Mouse (Mus musculus) C2C12 (cell line): ENCODE measurements around the gene Mtmr4. TPM values are rescaled to one million over a fixed set of nuclear protein-coding genes. Genes with fewer than 3 reads are reported as not detected.

Source experiments
- H3K27me3 ChIP-seq: one replicate; pipeline ENCODE4 v1.6.1; 2011; ENCODE audit not compliant: control insufficient read depth, insufficient read depth, insufficient read length
- H3K36me3 ChIP-seq: one replicate; pipeline ENCODE4 v1.6.1; 2011; ENCODE audit not compliant: control insufficient read depth, insufficient read depth
- H3K4me3 ChIP-seq: one replicate; pipeline ENCODE4 v1.5.1; 2011; ENCODE audit warnings: mild to moderate bottlenecking, control low read depth; ENCODE audit not compliant: poor library complexity, insufficient read depth, severe bottlenecking
- H3K79me2 ChIP-seq: one replicate; pipeline ENCODE4 v1.6.1; 2011; ENCODE audit not compliant: control insufficient read depth, insufficient read depth
- H3K79me3 ChIP-seq: one replicate; pipeline ENCODE4 v1.6.1; 2011; ENCODE audit warnings: low read depth, control low read depth
- H3ac ChIP-seq: one replicate; pipeline ENCODE3; 2011; ENCODE audit warnings: low read depth; ENCODE audit not compliant: control insufficient read depth, insufficient read length
- CEBPB ChIP-seq: IDR thresholded peaks from one replicate; pipeline ENCODE4 v1.6.1; 2011; ENCODE audit warnings: low read depth, mild to moderate bottlenecking, control low read depth, moderate library complexity
- CTCF ChIP-seq: IDR thresholded peaks from one replicate; pipeline ENCODE4 v1.5.1; 2011; ENCODE audit not compliant: control insufficient read depth, insufficient read depth, insufficient read length
- FOSL1 ChIP-seq: IDR thresholded peaks from one replicate; pipeline ENCODE4 v1.8.0; 2011; ENCODE audit warnings: mild to moderate bottlenecking, low read length; ENCODE audit not compliant: poor library complexity, insufficient read depth, severe bottlenecking
- MAX ChIP-seq: IDR thresholded peaks from one replicate; pipeline ENCODE4 v1.6.1; 2011; ENCODE audit warnings: mild to moderate bottlenecking, control low read depth
- MYOD1 ChIP-seq: IDR thresholded peaks from one replicate; pipeline ENCODE4 v1.6.1; 2011; ENCODE audit warnings: low read depth; ENCODE audit not compliant: control insufficient read depth, insufficient read length
- MYOG ChIP-seq: IDR thresholded peaks from one replicate; pipeline ENCODE4 v1.6.1; 2011; ENCODE audit not compliant: control insufficient read depth, insufficient read length; ENCODE audit errors: extremely low read depth
- USF1 ChIP-seq: IDR thresholded peaks from one replicate; pipeline ENCODE4 v1.6.1; 2011; ENCODE audit warnings: low read depth, mild to moderate bottlenecking, control low read depth, moderate library complexity
- polyA plus RNA-seq: library from polyadenylated mRNA; unstranded; fragments of >200 nt; fragmentation: generic; extraction: Trizol; gene quantifications from one replicate; pipeline ENCODE4 v1.2.1, GENCODE M21; 2012; ENCODE audit warnings: missing spikeins

Gene Mtmr4
- polyA plus RNA-seq, 1 experiment = 28.0 TPM

- Histone ChIP-seq H3ac (peak overlapping the region; percentile 55), H3K27me3 (no peaks in the 10 kb centered on the region), H3K36me3 (peaks cover 14% of the 10 kb centered on the region), H3K79me2 (peaks cover 42% of the 10 kb centered on the region), H3K79me3 (peaks cover 10% of the 10 kb centered on the region), H3K4me3 (peak overlapping the region; percentile 41)
- TF ChIP-seq FOSL1 = no peak
- TF ChIP-seq MYOD1 = no peak
- TF ChIP-seq USF1 = no peak
- no peak for TF ChIP-seq CEBPB
- no peak for TF ChIP-seq MAX
- no peak for TF ChIP-seq MYOG
- no peak for TF ChIP-seq CTCF
These were observed 994 bp downstream of the Mtmr4 start for GRCm38 (mm10) chr11:87592713-87593598.

- H3K79me3 ChIP-seq = peaks cover 11% of the 10 kb centered on the region
- H3K36me3 ChIP-seq = peaks cover 39% of the 10 kb centered on the region
- H3K4me3 ChIP-seq = peak overlapping the region; percentile 64
- no peak for TF ChIP-seq CEBPB
- TF ChIP-seq MAX = no peak
- no peak for TF ChIP-seq MYOD1
- TF ChIP-seq USF1 = no peak
- TF ChIP-seq FOSL1 = no peak
- TF ChIP-seq MYOG = no peak
- TF ChIP-seq CTCF = no peak
- H3ac ChIP-seq = peak overlapping the region; percentile 96
- no peaks in the 10 kb centered on the region for H3K27me3 ChIP-seq
- peaks cover 39% of the 10 kb centered on the region for H3K79me2 ChIP-seq
These were observed 3.4 kb downstream of the Mtmr4 start for GRCm38 (mm10) chr11:87595327-87595841.

- Histone ChIP-seq H3K79me3 (peaks cover 11% of the 10 kb centered on the region), H3K27me3 (no peaks in the 10 kb centered on the region), H3K79me2 (peaks cover 33% of the 10 kb centered on the region), H3ac (peak overlapping the region; percentile 96), H3K4me3 (peak overlapping the region; percentile 64), H3K36me3 (peaks cover 43% of the 10 kb centered on the region)
- no peak for TF ChIP-seq MYOG
- TF ChIP-seq FOSL1 = no peak
- no peak for TF ChIP-seq CEBPB
- no peak for TF ChIP-seq CTCF
These were observed 4.0 kb downstream of the Mtmr4 start for GRCm38 (mm10) chr11:87595976-87596375.

GRCm38 (mm10) chr11:87596492-87596891, 4.5 kb downstream of the Mtmr4 start:
- peaks cover 30% of the 10 kb centered on the region for H3K79me2 ChIP-seq
- no peak overlapping the region for H3ac ChIP-seq
- TF ChIP-seq FOSL1 = no peak
- TF ChIP-seq CTCF = no peak
- TF ChIP-seq CEBPB = no peak
- no peak for TF ChIP-seq MYOG
- no peak for TF ChIP-seq MYOD1
- no peak for TF ChIP-seq USF1
- no peak for TF ChIP-seq MAX
- peak overlapping the region; percentile 64 for H3K4me3 ChIP-seq
- peaks cover 11% of the 10 kb centered on the region for H3K79me3 ChIP-seq
- no peaks in the 10 kb centered on the region for H3K27me3 ChIP-seq
- peaks cover 48% of the 10 kb centered on the region for H3K36me3 ChIP-seq

- TF ChIP-seq MYOD1 = no peak
- TF ChIP-seq USF1 = no peak
- Histone ChIP-seq H3ac (no peak overlapping the region), H3K27me3 (no peaks in the 10 kb centered on the region), H3K4me3 (no peak overlapping the region), H3K79me2 (peaks cover 30% of the 10 kb centered on the region), H3K79me3 (peaks cover 11% of the 10 kb centered on the region), H3K36me3 (peaks cover 54% of the 10 kb centered on the region)
These were observed 5.1 kb downstream of the Mtmr4 start for GRCm38 (mm10) chr11:87597061-87597460.
